Comparison of ENCODE assay signal across 10 mouse cellular contexts in genomic region chr19:56201007-56201682, GRCm38 (mm10).
A peak's percentile ranks its signal among the peaks of the same experiment; 100 is the strongest.
DNase-seq lines count a peak whose midpoint lies in the region; ATAC-seq and TF ChIP-seq lines count a peak whose summit lies in the region.
"Had no signal": no experiment of that assay in that cellular context is flagged by ENCODE, and none has a peak within 500 bp of the region (broad histone marks: within the 10 kb centered on the region; RNA-seq: fewer than 3 reads in every experiment).

No protein-coding gene starts in this region.

- ATAC-seq in kidney, postnatal 0 days (replicated peaks; ENCODE audit: low FRiP score, low read depth) = no peak
- ATAC-seq in midbrain, postnatal 0 days (ENCODE audit: low FRiP score) = no peak

- no peak for DNase-seq in kidney, postnatal 0 days (ENCODE audit: low spot score)
- no peak for DNase-seq in kidney, adult 11 months
- DNase-seq in ES-CJ7 (ENCODE audit: low read depth, low spot score) = peak; percentile 52
- DNase-seq in brain, embryonic 14.5 days (ENCODE audit: low read depth) = peak; percentile 29
- DNase-seq in midbrain, postnatal 0 days (ENCODE audit: low spot score) = no peak
- DNase-seq in cerebellum, adult 9-10 months = no peak
- DNase-seq in urinary bladder, adult 18-20 months (ENCODE audit: low spot score in 2 of 2) = no peak

- no peaks in the 10 kb centered on the region for H3K27me3 ChIP-seq in kidney, postnatal 0 days (ENCODE audit: insufficient read depth, low read length)
- no peaks in the 10 kb centered on the region for H3K27me3 ChIP-seq in midbrain, postnatal 0 days (ENCODE audit: insufficient read depth, low read length)

- TF ChIP-seq POLR2A in brain, embryonic 14.5 days (IDR thresholded peaks at IDR 0.05; ENCODE audit: borderline replicate concordance, extremely low read depth, insufficient read depth, insufficient read length, poor library complexity, severe bottlenecking) = no peak

- no peak overlapping the region for H3K4me3 ChIP-seq in kidney, postnatal 0 days (replicated peaks; ENCODE audit: low read depth, low read length)
- H3K4me3 ChIP-seq in midbrain, postnatal 0 days (ENCODE audit: low read depth, low read length) = no peak overlapping the region
- H3K4me3 ChIP-seq: embryonic facial prominence, embryonic 12.5 days; hindbrain, embryonic 13.5 days; midbrain, embryonic 12.5 days had no signal

- WGBS in kidney, postnatal 0 days = 83% methylated on average over 9 of the region's 9 CpGs
- WGBS in midbrain, postnatal 0 days = 86% methylated on average over 9 of the region's 9 CpGs

- no peaks in the 10 kb centered on the region for H3K9me3 ChIP-seq in kidney, postnatal 0 days (replicated peaks; ENCODE audit: low read length)
- no peaks in the 10 kb centered on the region for H3K9me3 ChIP-seq in midbrain, postnatal 0 days (ENCODE audit: low read length)
- H3K9me3 ChIP-seq: embryonic facial prominence, embryonic 12.5 days; hindbrain, embryonic 13.5 days; midbrain, embryonic 12.5 days had no signal

- no peak overlapping the region for H3K4me2 ChIP-seq in kidney, postnatal 0 days (ENCODE audit: low read length)
- no peak overlapping the region for H3K4me2 ChIP-seq in midbrain, postnatal 0 days (ENCODE audit: low read depth, low read length, poor library complexity, severe bottlenecking)
- H3K4me2 ChIP-seq: embryonic facial prominence, embryonic 12.5 days; hindbrain, embryonic 13.5 days; midbrain, embryonic 12.5 days had no signal

- no peak overlapping the region for H3K27ac ChIP-seq in kidney, postnatal 0 days
- H3K27ac ChIP-seq in midbrain, postnatal 0 days (ENCODE audit: low read depth, low read length) = no peak overlapping the region
- H3K27ac ChIP-seq: embryonic facial prominence, embryonic 12.5 days; hindbrain, embryonic 13.5 days; midbrain, embryonic 12.5 days had no signal

- no peaks in the 10 kb centered on the region for H3K36me3 ChIP-seq in kidney, postnatal 0 days (ENCODE audit: insufficient read depth, low read length)
- no peaks in the 10 kb centered on the region for H3K36me3 ChIP-seq in midbrain, postnatal 0 days (ENCODE audit: insufficient read depth, low read length)
- H3K36me3 ChIP-seq: embryonic facial prominence, embryonic 12.5 days; hindbrain, embryonic 13.5 days; midbrain, embryonic 12.5 days had no signal

- H3K4me1 ChIP-seq in kidney, postnatal 0 days (replicated peaks; ENCODE audit: insufficient read depth, low read length) = no peaks in the 10 kb centered on the region
- no peaks in the 10 kb centered on the region for H3K4me1 ChIP-seq in midbrain, postnatal 0 days (ENCODE audit: insufficient read depth, low read length)
- H3K4me1 ChIP-seq: hindbrain, embryonic 13.5 days had no signal

- H3K9ac ChIP-seq in kidney, postnatal 0 days (ENCODE audit: low read depth, low read length) = no peak overlapping the region
- no peak overlapping the region for H3K9ac ChIP-seq in midbrain, postnatal 0 days (replicated peaks; ENCODE audit: low read length, poor library complexity, severe bottlenecking)
- H3K9ac ChIP-seq: embryonic facial prominence, embryonic 12.5 days; hindbrain, embryonic 13.5 days; midbrain, embryonic 12.5 days had no signal

- TF ChIP-seq CTCF in kidney, postnatal 0 days (IDR thresholded peaks at IDR 0.05; ENCODE audit: low read depth) = peak; percentile 70
- TF ChIP-seq CTCF in brain, embryonic 14.5 days (IDR thresholded peaks at IDR 0.05; ENCODE audit: borderline replicate concordance, extremely low read depth, insufficient read depth, insufficient read length) = peak; percentile 65; the same call in 1 of the 2 replicates
- TF ChIP-seq CTCF in midbrain, postnatal 0 days (IDR thresholded peaks at IDR 0.05) = peak; percentile 63

Comparison
In these comparisons a context has a peak if more than half of its experiments do, and no peak if none do; other contexts are left out.
1. DNase-seq: peak in ES-CJ7 (single experiment) and brain, embryonic 14.5 days (single experiment); none in kidney, postnatal 0 days (single experiment), kidney, adult 11 months (single experiment), midbrain, postnatal 0 days (single experiment), cerebellum, adult 9-10 months (single experiment) and urinary bladder, adult 18-20 months (0 of 2).
2. Peak in every context shown above with its lines, with median percentiles within 50 percentile points of each other: CTCF ChIP-seq.